Mouse (Mus musculus): Measurements from ENCODE around the gene H13.

GRCm38 (mm10) chr2:152622953-152623352, 46.3 kb upstream of the H13 start, which contains the start of gene Defb25:
- TF ChIP-seq CTCF (conservative IDR thresholded peaks at IDR 0.05; ENCODE audit: low read length) (no peak), NANOG (IDR thresholded peaks at IDR 0.05; ENCODE audit: borderline replicate concordance, low read length) (no peak), POU5F1 (IDR thresholded peaks at IDR 0.05; ENCODE audit: borderline replicate concordance, low read length) (no peak)

Data from E14TG2a.4 (cell line).